Mouse (Mus musculus): ENCODE data around the gene 9530002B09Rik.

The 9530002B09Rik gene

GRCm38 (mm10) chr4:122688975-122689374 is at the start of gene 9530002B09Rik:
Gene 9530002B09Rik (plus strand): TSS chr4:122689275.
- DNase-seq (ENCODE audit: extremely low read depth, insufficient read length, low spot score), result no peak
